Mouse (Mus musculus) liver, embryonic 14.5 days (tissue): Measurements from ENCODE around the gene Wbp1l.

Experiments
- CTCF ChIP-seq: IDR thresholded peaks from 2 replicates; pipeline ENCODE4 v1.5.1; 2016; ENCODE audit warnings: antibody characterized with exemption, low read depth, control low read depth
- EP300 ChIP-seq: IDR thresholded peaks from 2 replicates; pipeline ENCODE4 v1.6.1; 2016; ENCODE audit warnings: antibody characterized with exemption, low read depth

DNA sequence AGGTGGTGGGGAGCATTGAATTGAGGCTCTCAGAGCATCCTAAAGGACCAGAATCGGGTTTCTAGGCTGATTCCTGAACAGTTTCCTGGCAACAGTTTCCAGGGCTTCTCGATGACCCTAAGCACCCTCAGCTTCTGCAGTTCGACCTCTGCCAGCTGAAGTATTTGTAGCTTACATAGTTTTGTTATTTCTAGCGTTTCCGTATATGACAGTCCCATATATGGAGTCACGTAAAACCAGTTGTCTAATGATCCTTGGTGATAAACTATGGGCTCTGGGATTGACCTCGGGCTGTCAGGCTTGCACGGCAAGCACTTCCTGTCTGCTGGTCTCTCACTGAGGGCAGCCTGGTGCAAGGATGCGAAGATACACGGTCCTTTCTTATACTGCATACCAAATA is 26.6 kb downstream of the Wbp1l start:
- TF ChIP-seq CTCF = no peak
- no peak for TF ChIP-seq EP300
